Mouse (Mus musculus): ENCODE measurements around the gene Chgb. TPM values are rescaled to one million over a fixed set of nuclear protein-coding genes. Genes with fewer than 3 reads are reported as not detected.

Gene Chgb
- polyA plus RNA-seq, 1 experiment from 2014 or later: 0.11 TPM

GRCm38 (mm10) chr2:132757911-132758310, 23.2 kb upstream of the Chgb start:
- Histone ChIP-seq H3K27me3 (no peaks in the 10 kb centered on the region), H3K4me2 (no peak overlapping the region)
- 77% methylated on average over 5 of the region's 5 CpGs for WGBS

GRCm38 (mm10) chr2:132770822-132771221, 10.3 kb upstream of the Chgb start:
- no peaks in the 10 kb centered on the region for H3K4me1 ChIP-seq (replicated peaks)
- no peak overlapping the region for H3K4me3 ChIP-seq (replicated peaks)
- H3K27me3 ChIP-seq: no peaks in the 10 kb centered on the region
- ATAC-seq (ENCODE audit: insufficient number of reproducible peaks, insufficient read depth, low FRiP score, low TSS enrichment, low read depth): no peak
- no peak overlapping the region for H3K27ac ChIP-seq
- H3K4me2 ChIP-seq: no peak overlapping the region
- WGBS: 59% methylated on average over 1 of the region's 1 CpGs
- H3K9me3 ChIP-seq: no peaks in the 10 kb centered on the region
- no peak overlapping the region for H3K9ac ChIP-seq (replicated peaks)
- no peaks in the 10 kb centered on the region for H3K36me3 ChIP-seq

More at GRCm38 (mm10) chr2:132757911-132758310, 23.2 kb upstream of the Chgb start:
- Histone ChIP-seq H3K9me3 (no peaks in the 10 kb centered on the region), H3K4me1 (replicated peaks) (no peaks in the 10 kb centered on the region), H3K36me3 (no peaks in the 10 kb centered on the region), H3K9ac (replicated peaks) (no peak overlapping the region), H3K4me3 (replicated peaks) (no peak overlapping the region), H3K27ac (no peak overlapping the region)
- ATAC-seq (ENCODE audit: insufficient number of reproducible peaks, insufficient read depth, low FRiP score, low TSS enrichment, low read depth): no peak

DNA sequence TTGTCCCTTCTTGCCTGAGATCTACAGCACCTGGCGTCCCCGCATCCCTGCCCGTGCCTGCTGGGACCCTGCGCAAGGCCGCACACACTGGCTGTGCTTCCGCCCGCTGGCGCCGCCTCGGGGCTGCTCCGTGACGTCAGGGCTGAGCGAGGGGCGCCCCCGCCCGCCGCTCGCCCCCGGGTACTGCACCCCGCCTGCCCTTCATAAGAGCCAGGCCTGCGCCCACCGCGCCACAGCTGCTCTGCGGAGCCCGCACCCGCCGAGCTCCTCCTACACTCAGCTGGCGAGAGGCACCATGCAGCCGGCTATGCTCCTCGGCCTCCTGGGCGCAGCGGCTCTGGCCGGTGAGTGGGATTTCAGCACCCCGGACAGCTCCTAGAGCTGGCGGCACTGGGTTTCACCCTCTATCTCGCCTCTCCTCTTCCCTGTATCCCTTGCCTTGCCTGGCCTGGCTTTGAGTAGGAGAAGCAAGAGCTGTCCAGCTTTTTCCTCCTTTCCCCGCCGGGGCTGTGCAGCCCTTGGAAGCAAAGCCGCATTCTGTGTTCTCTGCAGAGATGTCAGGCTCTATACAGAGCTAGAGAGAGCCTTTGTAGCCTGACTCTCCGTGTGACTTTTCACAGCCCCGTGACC, 476 bp downstream of the Chgb start:
- WGBS: under 1% methylated on average over 40 of the region's 41 CpGs
- H3K27ac ChIP-seq: no peak overlapping the region
- peak overlapping the region; percentile 44 for H3K4me3 ChIP-seq (replicated peaks)
- H3K4me2 ChIP-seq: peak overlapping the region; percentile 86
- no peak overlapping the region for H3K9ac ChIP-seq (replicated peaks)
- no peaks in the 10 kb centered on the region for H3K36me3 ChIP-seq
- H3K27me3 ChIP-seq: peaks cover 14% of the 10 kb centered on the region
- H3K9me3 ChIP-seq: no peaks in the 10 kb centered on the region
- H3K4me1 ChIP-seq (replicated peaks): no peaks in the 10 kb centered on the region; the same call in 1 of the 2 replicates
- ATAC-seq (ENCODE audit: insufficient number of reproducible peaks, insufficient read depth, low FRiP score, low TSS enrichment, low read depth): peak; percentile 99

- no peak overlapping the region for H3K27ac ChIP-seq
- peaks cover 14% of the 10 kb centered on the region for H3K27me3 ChIP-seq
- no peaks in the 10 kb centered on the region for H3K9me3 ChIP-seq
- H3K9ac ChIP-seq (replicated peaks): no peak overlapping the region
- 83% methylated on average over 6 of the region's 6 CpGs for WGBS
- no peak overlapping the region for H3K4me3 ChIP-seq (replicated peaks)
- no peaks in the 10 kb centered on the region for H3K36me3 ChIP-seq
- no peaks in the 10 kb centered on the region; the same call in 1 of the 2 replicates for H3K4me1 ChIP-seq (replicated peaks)
- no peak for ATAC-seq (ENCODE audit: insufficient number of reproducible peaks, insufficient read depth, low FRiP score, low TSS enrichment, low read depth)
- no peak overlapping the region for H3K4me2 ChIP-seq
Observed at GRCm38 (mm10) chr2:132784039-132784438, 3.0 kb downstream of the Chgb start.

DNA sequence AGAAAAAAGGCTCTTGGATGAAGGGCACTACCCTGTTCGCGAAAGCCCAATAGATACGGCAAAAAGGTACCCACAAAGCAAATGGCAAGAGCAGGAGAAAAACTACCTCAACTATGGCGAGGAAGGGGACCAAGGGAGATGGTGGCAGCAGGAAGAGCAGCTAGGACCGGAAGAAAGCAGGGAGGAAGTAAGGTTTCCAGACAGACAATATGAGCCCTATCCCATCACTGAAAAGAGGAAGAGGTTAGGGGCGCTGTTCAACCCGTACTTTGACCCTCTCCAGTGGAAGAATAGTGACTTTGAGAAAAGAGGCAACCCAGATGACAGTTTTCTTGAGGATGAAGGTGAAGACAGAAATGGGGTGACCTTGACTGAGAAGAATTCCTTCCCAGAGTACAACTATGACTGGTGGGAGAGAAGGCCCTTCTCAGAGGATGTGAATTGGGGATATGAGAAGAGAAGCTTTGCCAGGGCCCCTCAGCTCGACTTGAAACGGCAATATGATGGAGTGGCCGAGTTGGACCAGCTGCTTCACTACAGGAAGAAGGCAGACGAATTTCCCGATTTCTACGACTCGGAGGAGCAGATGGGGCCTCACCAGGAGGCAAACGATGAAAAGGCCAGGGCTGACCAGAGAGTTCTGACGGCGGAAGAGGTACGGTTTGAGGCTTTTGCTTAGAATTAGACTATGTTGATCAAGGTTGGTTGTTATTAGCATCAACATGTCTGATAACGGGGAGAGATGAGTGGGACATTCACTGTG, 12.5 kb downstream of the Chgb start:
- Histone ChIP-seq H3K9me3 (no peaks in the 10 kb centered on the region), H3K27ac (no peak overlapping the region), H3K27me3 (no peaks in the 10 kb centered on the region), H3K9ac (replicated peaks) (no peak overlapping the region), H3K36me3 (no peaks in the 10 kb centered on the region), H3K4me3 (replicated peaks) (no peak overlapping the region), H3K4me2 (no peak overlapping the region), H3K4me1 (replicated peaks) (no peaks in the 10 kb centered on the region)
- ATAC-seq (ENCODE audit: insufficient number of reproducible peaks, insufficient read depth, low FRiP score, low TSS enrichment, low read depth): no peak
- WGBS: 87% methylated on average over 19 of the region's 19 CpGs

- WGBS: 87% methylated on average over 7 of the region's 7 CpGs
- Histone ChIP-seq H3K9me3 (no peaks in the 10 kb centered on the region), H3K27ac (no peak overlapping the region), H3K4me3 (replicated peaks) (no peak overlapping the region), H3K9ac (replicated peaks) (no peak overlapping the region), H3K27me3 (no peaks in the 10 kb centered on the region), H3K4me2 (no peak overlapping the region), H3K36me3 (no peaks in the 10 kb centered on the region), H3K4me1 (replicated peaks) (no peaks in the 10 kb centered on the region)
- ATAC-seq (ENCODE audit: insufficient number of reproducible peaks, insufficient read depth, low FRiP score, low TSS enrichment, low read depth): no peak
Observed at GRCm38 (mm10) chr2:132794204-132794586, 13.1 kb downstream of the Chgb start.

DNA sequence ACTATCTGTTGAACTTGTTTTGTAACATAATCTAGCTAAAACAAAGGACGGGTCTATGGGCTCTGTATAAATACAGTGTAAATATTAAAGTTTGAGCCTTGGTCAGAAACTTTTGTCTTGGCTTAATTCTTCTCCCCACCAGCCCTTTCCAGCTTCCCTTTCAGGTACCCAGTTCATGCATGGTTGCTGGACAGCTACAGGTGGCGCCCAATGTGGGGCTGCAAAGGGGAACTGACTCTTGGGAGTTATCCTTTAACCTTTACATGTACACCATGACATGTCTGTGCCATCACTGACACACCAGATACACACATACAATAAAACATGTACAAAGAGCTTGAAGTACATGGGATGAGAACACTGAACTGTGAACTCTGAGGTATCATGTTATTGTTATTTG, 21.9 kb downstream of the Chgb start:
- 90% methylated on average over 2 of the region's 2 CpGs for WGBS
- Histone ChIP-seq H3K36me3 (peaks cover 52% of the 10 kb centered on the region), H3K4me1 (replicated peaks) (no peaks in the 10 kb centered on the region), H3K4me3 (replicated peaks) (no peak overlapping the region), H3K9me3 (no peaks in the 10 kb centered on the region), H3K27ac (no peak overlapping the region), H3K27me3 (no peaks in the 10 kb centered on the region), H3K4me2 (no peak overlapping the region), H3K9ac (replicated peaks) (no peak overlapping the region)
- ATAC-seq (ENCODE audit: insufficient number of reproducible peaks, insufficient read depth, low FRiP score, low TSS enrichment, low read depth): no peak

DNA sequence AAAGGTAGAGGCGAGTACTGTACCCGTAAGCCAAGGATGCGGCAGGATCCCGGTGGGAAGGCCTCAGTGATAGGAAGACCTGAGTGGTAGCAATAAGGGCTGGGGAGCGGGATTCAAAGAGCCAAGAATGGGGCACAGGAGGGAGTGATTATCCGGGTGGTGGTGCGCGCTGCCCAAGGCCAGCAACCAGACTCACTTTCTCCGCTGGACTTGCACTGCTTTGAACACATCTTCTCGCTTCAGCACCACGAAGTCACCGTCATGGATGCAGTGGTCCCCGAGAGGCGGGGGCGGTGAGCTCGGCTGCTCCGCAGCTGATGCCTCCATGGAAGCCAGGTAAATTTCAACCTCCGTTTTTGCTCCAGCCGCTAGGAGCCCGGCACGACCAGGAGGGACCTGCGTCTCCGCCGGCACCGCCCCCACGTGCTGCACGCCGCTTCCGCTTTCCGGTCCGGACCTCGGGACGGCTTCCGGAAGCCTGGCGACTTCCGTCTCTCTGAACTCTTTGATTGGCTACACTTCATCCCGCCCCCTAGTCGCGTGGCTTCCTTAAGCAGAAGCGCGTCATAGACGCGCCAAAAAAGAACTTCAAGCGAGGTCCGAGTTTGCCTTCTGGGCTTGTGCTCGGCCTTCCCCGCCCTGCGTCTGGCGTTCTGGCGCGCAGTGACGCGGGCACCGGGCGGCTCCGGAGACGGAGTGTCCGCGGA, 34.7 kb downstream of the Chgb start, which contains the start of the genes Trmt6 and Mcm8:
Gene Trmt6 (minus strand): TSS at position 448 of the 707 bp plus-strand sequence.
Gene Mcm8 (plus strand): TSS at position 534 of the 707 bp plus-strand sequence.
- H3K9ac ChIP-seq (replicated peaks): peak within 1 kb of the TSS; percentile 85
- no peaks in the 10 kb centered on the region for H3K27me3 ChIP-seq
- peak within 1 kb of the TSS; percentile 81 for H3K4me3 ChIP-seq (replicated peaks)
- ATAC-seq (ENCODE audit: insufficient number of reproducible peaks, insufficient read depth, low FRiP score, low TSS enrichment, low read depth): peak; percentile 99
- peaks cover 14% of the 10 kb centered on the region for H3K4me1 ChIP-seq (replicated peaks)
- WGBS: under 1% methylated on average over 59 of the region's 59 CpGs
- H3K9me3 ChIP-seq: no peaks in the 10 kb centered on the region
- H3K4me2 ChIP-seq: peak within 1 kb of the TSS; percentile 72
- H3K27ac ChIP-seq: peak within 1 kb of the TSS; percentile 72
- H3K36me3 ChIP-seq: peaks cover 28% of the 10 kb centered on the region

GRCm38 (mm10) chr2:132841071-132841470, 60.0 kb downstream of the Chgb start:
- ATAC-seq (ENCODE audit: insufficient number of reproducible peaks, insufficient read depth, low FRiP score, low TSS enrichment, low read depth): no peak
- 92% methylated on average over 4 of the region's 4 CpGs for WGBS
- peaks cover 43% of the 10 kb centered on the region for H3K36me3 ChIP-seq

More at GRCm38 (mm10) chr2:132841071-132841470, 60.0 kb downstream of the Chgb start:
- Histone ChIP-seq H3K27ac (no peak overlapping the region), H3K4me1 (replicated peaks) (no peaks in the 10 kb centered on the region), H3K4me3 (replicated peaks) (no peak overlapping the region), H3K9ac (replicated peaks) (no peak overlapping the region), H3K4me2 (no peak overlapping the region), H3K27me3 (no peaks in the 10 kb centered on the region), H3K9me3 (no peaks in the 10 kb centered on the region)

Measured in limb, embryonic 12.5 days (tissue).